Mouse (Mus musculus): Measurements from ENCODE around the gene Gm8871. TPM values are rescaled to one million over a fixed set of nuclear protein-coding genes. Genes with fewer than 3 reads are reported as not detected.

Gene Gm8871
- not detected for polyA plus RNA-seq (2014; fragmentation: Illumina TruSeq; extraction: RNeasy Lipid Tissue Mini Kit (QIAGEN cat#74804); ENCODE audit: insufficient read depth, low read depth, low replicate concordance)

DNA sequence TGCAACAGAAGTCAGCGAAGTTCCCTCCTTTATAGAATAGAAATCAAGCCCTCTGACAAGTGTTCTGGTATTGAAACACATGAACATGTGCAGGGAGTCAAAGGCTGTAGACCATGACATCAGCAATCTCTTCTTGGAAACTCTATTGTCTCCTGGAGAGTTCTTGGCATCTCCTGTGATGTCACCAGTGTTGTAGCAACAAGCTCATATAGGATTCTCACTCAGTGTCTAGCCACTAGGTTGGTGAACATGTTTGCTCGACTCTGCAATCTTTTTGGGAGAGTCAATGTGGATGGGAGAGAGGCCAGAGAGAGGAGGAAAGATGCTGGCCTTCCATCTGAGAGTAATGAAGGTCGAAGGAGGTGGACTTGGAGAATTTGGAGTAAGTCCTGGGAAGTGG lies at the start of gene Gm8871, which contains the start of gene Gm8857:
TSS of gene Gm8871 (plus strand) at position 301 of the 400 bp plus-strand sequence.
TSS of gene Gm8857 (plus strand) at position 303 of the 400 bp plus-strand sequence.

Other genes starting within 250 kb of the Gm8871 start
- gene Gm8857, start within 50 bp of the Gm8871 start, polyA plus RNA-seq (2014; fragmentation: Illumina TruSeq; extraction: RNeasy Lipid Tissue Mini Kit (QIAGEN cat#74804); ENCODE audit: insufficient read depth, low read depth, low replicate concordance): not detected
- not detected for gene Gm8879, start 179.8 kb downstream of the Gm8871 start, polyA plus RNA-seq (2014; fragmentation: Illumina TruSeq; extraction: RNeasy Lipid Tissue Mini Kit (QIAGEN cat#74804); ENCODE audit: insufficient read depth, low read depth, low replicate concordance)
- gene Gm5861, start 235.3 kb downstream of the Gm8871 start, polyA plus RNA-seq (2014; fragmentation: Illumina TruSeq; extraction: RNeasy Lipid Tissue Mini Kit (QIAGEN cat#74804); ENCODE audit: insufficient read depth, low read depth, low replicate concordance): not detected